Mouse (Mus musculus): ENCODE data around the gene Nol4l. TPM values are rescaled to one million over a fixed set of nuclear protein-coding genes. Genes with fewer than 3 reads are reported as not detected.

The Nol4l gene
- polyA plus RNA-seq, 2 experiments = 3.7 to 5.7 TPM

DNA sequence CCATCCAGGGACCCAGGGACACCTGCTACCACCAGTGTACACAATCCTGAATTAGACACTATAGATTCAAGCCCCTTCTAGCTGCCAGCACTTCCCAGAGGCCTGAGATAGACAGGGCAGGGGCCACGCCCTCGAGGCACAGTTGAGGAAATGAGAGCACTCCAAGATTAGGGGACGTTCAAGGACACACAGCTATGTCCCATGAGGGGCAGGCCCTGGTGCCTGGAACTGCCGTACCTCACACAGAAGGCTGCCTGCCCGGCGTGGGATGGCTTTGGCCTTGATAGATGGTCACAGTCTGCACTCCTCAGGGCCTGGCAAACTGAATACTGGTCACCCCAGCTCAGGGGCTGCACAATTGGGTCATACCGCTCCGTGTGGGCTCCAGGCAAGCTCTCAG lies 19.7 kb upstream of the Nol4l start:
- DNase-seq (ENCODE audit: low read depth in 3 of 3, low spot score in 3 of 3) (no peak), ATAC-seq (ENCODE audit: insufficient read depth) (peak; percentile 47)
- Histone ChIP-seq H3K27me3 (ENCODE audit: control insufficient read depth, insufficient read depth, low read length) (no peaks in the 10 kb centered on the region), H3K9me3 (ENCODE audit: control insufficient read depth, low read length) (no peaks in the 10 kb centered on the region), H3K36me3 (replicated peaks; ENCODE audit: control insufficient read depth, insufficient read depth, low read depth) (no peaks in the 10 kb centered on the region), H3K4me2 (ENCODE audit: low read depth) (no peak overlapping the region), H3K27ac (no peak overlapping the region), H3K4me3 (ENCODE audit: insufficient read depth in 1 of 2, low read depth in 2 of 2, low read length in 2 of 2) (no peak overlapping the region), H3K9ac (replicated peaks) (no peak overlapping the region), H3K4me1 (replicated peaks; ENCODE audit: control insufficient read depth in 2 of 2, insufficient read depth in 2 of 2, low read length in 1 of 2) (peaks cover 42 to 53% of the 10 kb centered on the region in 2 experiments)
- 28% methylated on average over 8 of the region's 8 CpGs for WGBS (ENCODE audit: insufficient replicate concordance)
- TF ChIP-seq EP300 (IDR thresholded peaks at IDR 0.05; ENCODE audit: low read depth) = no peak
- no peak for TF ChIP-seq CTCF (IDR thresholded peaks at IDR 0.05; ENCODE audit: low read depth)

DNA sequence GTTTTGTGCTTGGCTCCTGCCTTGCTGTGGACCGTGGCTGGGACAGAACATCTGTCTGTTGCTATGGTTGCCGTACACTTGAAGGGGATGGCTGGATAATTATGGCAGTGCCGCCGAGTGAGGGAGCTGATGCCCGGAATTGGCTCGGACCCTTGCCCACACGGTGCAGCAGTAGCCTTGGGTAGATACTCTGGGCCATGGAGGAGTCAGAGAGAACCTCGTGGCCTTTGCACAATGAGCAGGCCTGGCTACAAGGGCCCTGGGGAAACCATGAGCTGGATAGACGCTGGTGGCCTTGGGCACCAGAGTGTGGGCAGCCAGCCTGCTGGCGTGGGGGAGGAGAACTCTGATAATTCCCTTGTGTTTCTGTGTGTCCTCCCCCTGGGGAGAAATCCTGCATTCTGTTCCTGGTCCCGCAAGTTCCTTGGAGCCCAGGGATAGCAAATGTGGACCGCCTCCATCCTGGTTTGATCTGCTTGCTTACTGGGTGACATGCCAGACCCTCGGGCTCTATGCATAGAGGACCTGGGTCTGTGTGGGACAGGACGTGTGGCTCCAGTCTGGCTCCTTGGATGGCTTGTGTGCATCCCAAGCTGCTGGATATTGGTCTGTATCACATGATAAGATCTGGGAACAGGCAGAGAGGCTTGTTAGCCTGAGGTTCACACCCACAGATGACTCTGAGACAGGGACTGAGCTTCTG lies 18.6 kb upstream of the Nol4l start:
- no peak for ATAC-seq (ENCODE audit: insufficient read depth)
- 57% methylated on average over 14 of the region's 14 CpGs for WGBS (ENCODE audit: insufficient replicate concordance)
- Histone ChIP-seq H3K4me3 (ENCODE audit: insufficient read depth in 1 of 2, low read depth in 2 of 2, low read length in 2 of 2) (no peak overlapping the region), H3K9me3 (ENCODE audit: control insufficient read depth, low read length) (no peaks in the 10 kb centered on the region), H3K4me2 (ENCODE audit: low read depth) (no peak overlapping the region), H3K4me1 (replicated peaks; ENCODE audit: control insufficient read depth in 2 of 2, insufficient read depth in 2 of 2, low read length in 1 of 2) (peaks cover 53 to 64% of the 10 kb centered on the region in 2 experiments), H3K27me3 (ENCODE audit: control insufficient read depth, insufficient read depth, low read length) (no peaks in the 10 kb centered on the region), H3K9ac (replicated peaks) (no peak overlapping the region), H3K36me3 (replicated peaks; ENCODE audit: control insufficient read depth, insufficient read depth, low read depth) (no peaks in the 10 kb centered on the region), H3K27ac (no peak overlapping the region)
- no peak for DNase-seq (ENCODE audit: low read depth in 3 of 3, low spot score in 3 of 3)
- no peak for TF ChIP-seq EP300 (IDR thresholded peaks at IDR 0.05; ENCODE audit: low read depth)
- TF ChIP-seq CTCF (IDR thresholded peaks at IDR 0.05; ENCODE audit: low read depth) = no peak

DNA sequence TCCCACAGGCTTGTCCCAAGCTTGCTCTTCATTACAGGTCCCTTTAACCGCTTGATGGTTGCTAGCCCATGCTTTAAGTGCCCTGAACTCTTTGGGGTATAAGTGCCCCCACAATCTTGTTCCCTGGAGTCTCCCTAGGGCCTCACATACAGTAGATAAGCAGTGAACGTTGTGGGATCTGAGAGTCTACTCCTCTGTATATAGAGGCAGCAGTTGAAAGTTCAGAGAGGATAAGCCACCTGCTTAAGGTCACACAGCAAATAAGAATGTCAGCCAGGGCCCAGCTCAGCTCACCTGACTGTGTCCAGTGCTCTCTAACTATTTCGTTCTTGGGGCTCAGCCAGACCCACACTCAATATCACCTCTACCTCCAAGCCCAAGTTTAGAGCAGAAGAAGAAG lies 17.9 kb upstream of the Nol4l start:
- Histone ChIP-seq H3K27me3 (ENCODE audit: control insufficient read depth, insufficient read depth, low read length) (no peaks in the 10 kb centered on the region), H3K9me3 (ENCODE audit: control insufficient read depth, low read length) (no peaks in the 10 kb centered on the region), H3K4me3 (ENCODE audit: insufficient read depth in 1 of 2, low read depth in 2 of 2, low read length in 2 of 2) (no peak overlapping the region), H3K4me2 (ENCODE audit: low read depth) (peak overlapping the region; percentile 55), H3K27ac (peak overlapping the region; percentile 38), H3K36me3 (replicated peaks; ENCODE audit: control insufficient read depth, insufficient read depth, low read depth) (no peaks in the 10 kb centered on the region), H3K9ac (replicated peaks) (no peak overlapping the region), H3K4me1 (replicated peaks; ENCODE audit: control insufficient read depth in 2 of 2, insufficient read depth in 2 of 2, low read length in 1 of 2) (peaks cover 59 to 71% of the 10 kb centered on the region in 2 experiments)
- DNase-seq (ENCODE audit: low read depth in 3 of 3, low spot score in 3 of 3) (no peak), ATAC-seq (ENCODE audit: insufficient read depth) (peak; percentile 31; the same call in 1 of the 2 replicates)
- TF ChIP-seq EP300 (IDR thresholded peaks at IDR 0.05; ENCODE audit: low read depth) (no peak), CTCF (IDR thresholded peaks at IDR 0.05; ENCODE audit: low read depth) (no peak)
- 33% methylated on average over 3 of the region's 3 CpGs for WGBS (ENCODE audit: insufficient replicate concordance)

- H3K27ac ChIP-seq = peak overlapping the region; percentile 45
- ATAC-seq (ENCODE audit: insufficient read depth) = peak; percentile 40; the same call in 1 of the 2 replicates
- H3K4me1 ChIP-seq (replicated peaks; ENCODE audit: control insufficient read depth in 2 of 2, insufficient read depth in 2 of 2, low read length in 1 of 2) = peaks cover 59 to 76% of the 10 kb centered on the region in 2 experiments
- WGBS (ENCODE audit: insufficient replicate concordance) = 14% methylated on average over 4 of the region's 4 CpGs
- peak overlapping the region; percentile 55 for H3K4me2 ChIP-seq (ENCODE audit: low read depth)
- no peak for TF ChIP-seq EP300 (IDR thresholded peaks at IDR 0.05; ENCODE audit: low read depth)
- TF ChIP-seq CTCF (IDR thresholded peaks at IDR 0.05; ENCODE audit: low read depth) = no peak
- H3K9ac ChIP-seq (replicated peaks) = peak overlapping the region; percentile 47
- no peaks in the 10 kb centered on the region for H3K9me3 ChIP-seq (ENCODE audit: control insufficient read depth, low read length)
- H3K4me3 ChIP-seq (ENCODE audit: insufficient read depth in 1 of 2, low read depth in 2 of 2, low read length in 2 of 2) = no peak overlapping the region
- no peaks in the 10 kb centered on the region for H3K36me3 ChIP-seq (replicated peaks; ENCODE audit: control insufficient read depth, insufficient read depth, low read depth)
- no peak for DNase-seq (ENCODE audit: low read depth in 3 of 3, low spot score in 3 of 3)
- no peaks in the 10 kb centered on the region for H3K27me3 ChIP-seq (ENCODE audit: control insufficient read depth, insufficient read depth, low read length)
These were observed 17.2 kb upstream of the Nol4l start for GRCm38 (mm10) chr2:153546972-153547371.

- no peak overlapping the region for H3K4me3 ChIP-seq (ENCODE audit: insufficient read depth in 1 of 2, low read depth in 2 of 2, low read length in 2 of 2)
- no peak for TF ChIP-seq EP300 (IDR thresholded peaks at IDR 0.05; ENCODE audit: low read depth)
- no peak for TF ChIP-seq CTCF (IDR thresholded peaks at IDR 0.05; ENCODE audit: low read depth)
- ATAC-seq (ENCODE audit: insufficient read depth) (no peak), DNase-seq (ENCODE audit: low read depth in 3 of 3, low spot score in 3 of 3) (no peak)
- H3K9me3 ChIP-seq (ENCODE audit: control insufficient read depth, low read length) = no peaks in the 10 kb centered on the region
- peak overlapping the region; percentile 47 for H3K9ac ChIP-seq (replicated peaks)
- WGBS (ENCODE audit: insufficient replicate concordance) = 37% methylated on average over 5 of the region's 5 CpGs
- peak overlapping the region; percentile 45 for H3K27ac ChIP-seq
- no peaks in the 10 kb centered on the region for H3K27me3 ChIP-seq (ENCODE audit: control insufficient read depth, insufficient read depth, low read length)
- H3K4me1 ChIP-seq (replicated peaks; ENCODE audit: control insufficient read depth in 2 of 2, insufficient read depth in 2 of 2, low read length in 1 of 2) = peaks cover 59 to 76% of the 10 kb centered on the region in 2 experiments
- H3K4me2 ChIP-seq (ENCODE audit: low read depth) = peak overlapping the region; percentile 55
- H3K36me3 ChIP-seq (replicated peaks; ENCODE audit: control insufficient read depth, insufficient read depth, low read depth) = no peaks in the 10 kb centered on the region
These were observed 16.7 kb upstream of the Nol4l start for GRCm38 (mm10) chr2:153546471-153546870.

Measured in liver, embryonic 14.5 days (tissue).